Mouse (Mus musculus): ENCODE measurements around the gene Slc16a4. TPM values are rescaled to one million over a fixed set of nuclear protein-coding genes. Genes with fewer than 3 reads are reported as not detected.

The Slc16a4 gene
- under 1 TPM in 2 of 4 experiments, not detected in 2; 0.19 to 0.31 TPM for total RNA-seq (2022)

DNA sequence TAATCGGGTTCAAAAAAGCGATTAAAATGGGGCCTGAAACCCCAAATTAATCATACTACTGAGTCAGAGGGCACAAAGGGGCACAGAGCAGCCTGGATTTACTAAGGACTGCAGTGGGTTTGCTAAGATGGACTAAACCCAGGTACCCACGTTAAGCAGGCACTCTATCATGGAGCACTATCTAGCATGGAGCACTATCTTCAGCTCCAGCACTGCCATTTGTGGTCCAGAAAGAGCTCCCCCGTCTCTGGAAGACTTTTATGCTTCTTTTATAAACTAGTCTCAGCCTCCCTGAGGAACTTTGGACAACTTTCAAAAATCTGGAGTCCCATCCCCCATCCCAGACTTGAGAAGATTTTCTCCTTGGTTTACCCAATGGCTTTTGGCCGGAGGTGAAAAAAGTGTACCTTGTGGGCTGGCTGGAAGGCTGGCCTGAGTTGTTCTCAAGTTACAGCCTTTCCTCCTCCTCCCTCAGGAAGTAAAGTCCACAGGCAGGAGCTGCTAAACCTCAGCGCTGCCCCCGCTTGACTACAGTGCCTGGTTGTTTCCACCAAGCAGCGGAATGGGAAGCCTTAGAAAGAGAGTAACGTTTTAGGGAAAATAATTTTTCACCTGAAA lies at the start of gene Slc16a4:
Gene Slc16a4 (plus strand): TSS at position 467 of the 618 bp plus-strand sequence.
- no peak for DNase-seq (ENCODE audit: low spot score in 2 of 2)

DNA sequence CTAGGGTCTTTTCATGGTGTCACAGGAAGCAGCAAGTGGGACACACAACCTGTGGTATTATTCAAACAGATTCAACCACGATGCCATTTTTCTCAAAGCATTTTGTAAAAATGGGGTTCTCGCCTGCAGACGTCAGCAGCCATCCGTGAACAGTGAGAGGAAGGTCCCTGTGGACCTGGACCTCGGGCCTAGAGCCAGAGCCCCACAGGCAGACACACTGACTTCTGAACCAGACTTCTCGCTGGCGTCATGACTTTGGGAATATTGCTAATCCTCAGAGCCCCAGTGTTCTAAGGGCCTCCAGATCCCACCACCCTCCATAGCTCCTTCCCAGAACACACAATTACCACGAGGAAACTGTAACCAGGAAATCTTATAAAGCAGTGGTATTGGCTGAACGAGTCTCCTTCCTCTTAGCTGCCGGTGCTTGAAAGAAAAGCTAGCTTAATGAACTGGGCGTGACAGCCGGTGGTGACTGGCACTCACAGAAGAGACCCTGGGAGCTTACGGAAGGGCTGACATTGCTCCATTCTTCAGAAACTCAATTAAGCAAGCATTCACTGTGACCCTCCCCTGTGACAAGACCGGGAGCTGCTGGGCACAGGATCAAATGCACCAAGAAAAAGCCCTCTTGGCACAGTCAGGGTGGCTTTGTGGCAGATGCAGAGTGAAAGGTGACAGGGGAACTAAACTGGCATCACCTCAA lies 49.5 kb upstream of the Slc16a4 start:
- DNase-seq (ENCODE audit: low spot score in 2 of 2) = no peak

DNA sequence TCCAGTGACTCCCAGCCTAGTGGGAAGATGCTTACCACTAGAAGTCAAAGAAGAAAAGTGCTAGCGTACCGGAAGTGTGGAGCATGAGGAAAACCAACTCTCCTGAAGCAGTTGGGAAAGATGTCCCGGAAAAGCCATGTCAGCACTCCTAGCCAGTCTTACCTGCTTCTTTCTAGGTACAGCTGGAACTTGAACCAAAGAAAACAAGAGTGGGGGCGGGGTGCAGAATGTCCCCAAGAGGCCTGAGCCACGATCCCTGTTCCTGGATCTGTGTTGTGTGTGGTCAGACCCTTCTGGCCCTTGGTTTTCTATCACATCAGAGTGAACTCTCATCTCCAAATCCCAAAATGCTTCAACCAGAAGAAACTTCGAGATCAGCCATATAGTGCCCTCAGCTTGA lies 44.2 kb upstream of the Slc16a4 start:
- DNase-seq (ENCODE audit: low spot score in 2 of 2) = no peak

DNA sequence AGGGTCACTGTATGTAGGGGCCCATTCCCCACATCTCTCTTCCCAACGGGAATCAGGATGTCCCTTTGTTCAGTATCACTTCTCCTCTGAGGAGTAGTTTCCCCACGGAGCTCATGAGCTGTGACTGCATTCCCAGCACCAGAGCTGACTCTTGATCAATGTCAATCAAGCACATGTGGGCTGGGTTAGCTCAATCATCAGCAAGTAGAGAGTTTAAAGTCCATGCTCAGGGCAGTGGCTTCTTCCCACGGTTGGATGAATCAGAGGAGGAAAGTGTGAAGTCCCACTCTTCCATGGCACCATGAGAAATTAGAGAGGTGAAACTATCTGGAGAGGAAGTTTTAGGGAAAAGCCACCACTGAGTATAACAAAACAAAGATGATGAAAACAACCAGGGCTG lies 42.0 kb upstream of the Slc16a4 start:
- no peak for DNase-seq (ENCODE audit: low spot score in 2 of 2)

DNA sequence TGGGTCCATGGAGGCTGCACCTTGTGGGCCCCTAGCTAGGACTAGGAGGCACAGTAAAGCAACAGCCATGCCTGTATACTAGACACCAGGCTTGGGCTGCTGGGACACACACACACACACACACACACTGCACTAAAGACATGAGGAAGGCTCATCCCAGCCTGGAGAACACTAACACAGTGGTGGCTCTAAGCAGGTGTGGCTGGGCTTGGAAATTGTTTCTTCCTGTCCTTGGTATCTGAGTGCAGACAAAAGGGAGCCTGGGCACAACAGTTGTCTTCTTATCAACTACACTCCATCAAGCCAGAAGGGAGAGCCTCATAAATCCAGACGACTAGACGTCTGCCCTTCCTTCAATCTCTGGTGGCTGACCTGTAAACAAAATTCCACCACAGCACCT lies 40.7 kb upstream of the Slc16a4 start:
- DNase-seq (ENCODE audit: low spot score in 2 of 2) = no peak

DNA sequence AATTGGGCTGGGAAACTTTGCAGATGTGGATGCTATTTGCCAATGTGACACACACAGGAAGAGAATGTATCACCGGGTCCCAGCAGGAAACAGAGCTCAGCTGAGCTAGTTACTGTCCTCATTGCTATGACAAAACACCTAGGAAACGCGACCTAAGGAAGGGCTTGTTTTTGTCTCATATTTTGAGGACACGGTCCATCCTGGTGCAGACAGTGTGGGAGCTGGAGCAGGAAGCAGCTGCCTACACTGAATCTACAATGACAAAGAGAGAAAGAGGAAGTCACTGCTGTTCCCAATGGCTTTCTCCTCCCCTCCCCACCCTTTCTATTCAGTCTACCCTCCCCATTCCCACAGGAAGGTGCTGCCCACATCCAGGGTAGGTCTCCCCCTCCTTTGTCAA lies 39.0 kb upstream of the Slc16a4 start:
- no peak for DNase-seq (ENCODE audit: low spot score in 2 of 2)

DNA sequence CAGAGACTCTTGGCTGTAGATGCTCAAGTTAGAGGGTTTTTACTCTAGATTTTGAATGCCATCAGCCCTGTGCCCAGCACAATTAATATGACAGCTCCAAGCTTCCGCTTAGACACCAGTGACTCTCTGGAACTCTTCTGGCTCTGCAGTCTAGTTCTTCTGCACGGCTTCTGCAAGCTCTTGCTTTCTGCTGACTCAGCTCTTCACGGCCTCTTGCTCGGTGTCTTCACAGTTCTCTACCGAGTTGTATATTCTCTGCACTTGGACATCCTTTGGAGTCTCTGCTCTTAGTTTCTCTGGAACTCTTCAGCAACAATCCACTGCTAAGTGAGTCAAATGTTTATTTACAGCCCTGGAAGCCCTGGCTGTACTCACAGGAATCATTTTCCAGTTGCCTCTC lies 37.1 kb upstream of the Slc16a4 start:
- no peak for DNase-seq (ENCODE audit: low spot score in 2 of 2)

DNA sequence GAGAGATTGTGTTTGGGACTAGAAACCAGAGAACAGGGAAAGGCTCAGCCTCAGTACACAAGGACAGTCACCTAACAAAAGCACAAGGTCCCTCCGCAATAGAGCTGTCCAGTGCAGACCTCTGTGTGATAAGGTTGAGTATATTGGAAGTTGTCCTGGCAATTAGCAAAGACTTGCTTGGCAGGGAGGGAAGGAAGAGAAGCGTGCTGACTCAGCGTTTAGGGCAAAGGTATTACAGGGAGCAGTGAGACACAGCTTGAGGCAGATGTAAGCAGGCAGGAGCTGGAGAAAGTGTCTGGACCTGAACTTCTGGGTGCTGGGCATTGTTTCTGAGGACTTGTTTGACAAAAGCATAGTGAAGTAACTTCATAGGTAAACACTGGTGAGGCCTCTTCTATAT lies 35.0 kb upstream of the Slc16a4 start:
- no peak for DNase-seq (ENCODE audit: low spot score in 2 of 2)

DNA sequence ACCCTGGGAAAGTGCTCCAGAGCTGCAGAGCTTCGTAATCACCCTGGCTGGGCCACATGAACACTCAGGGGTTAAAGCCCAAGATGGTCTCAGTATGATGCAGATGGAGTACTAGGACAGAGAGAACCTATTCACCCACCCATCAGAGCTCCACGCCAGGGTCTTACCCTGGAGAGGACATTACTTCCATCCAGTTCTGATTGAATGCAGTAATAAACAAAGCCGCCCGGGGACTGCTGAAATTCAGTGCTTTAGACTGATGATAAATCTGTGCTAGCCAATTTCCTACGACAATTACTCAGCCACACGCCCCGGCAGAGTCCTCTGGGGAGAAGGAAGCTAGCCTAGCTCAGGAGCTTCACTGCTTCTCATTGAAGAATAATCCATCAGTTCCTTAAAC lies 34.3 kb upstream of the Slc16a4 start:
- DNase-seq (ENCODE audit: low spot score in 2 of 2) = peak in 1 of 2 experiments; percentile 15

DNA sequence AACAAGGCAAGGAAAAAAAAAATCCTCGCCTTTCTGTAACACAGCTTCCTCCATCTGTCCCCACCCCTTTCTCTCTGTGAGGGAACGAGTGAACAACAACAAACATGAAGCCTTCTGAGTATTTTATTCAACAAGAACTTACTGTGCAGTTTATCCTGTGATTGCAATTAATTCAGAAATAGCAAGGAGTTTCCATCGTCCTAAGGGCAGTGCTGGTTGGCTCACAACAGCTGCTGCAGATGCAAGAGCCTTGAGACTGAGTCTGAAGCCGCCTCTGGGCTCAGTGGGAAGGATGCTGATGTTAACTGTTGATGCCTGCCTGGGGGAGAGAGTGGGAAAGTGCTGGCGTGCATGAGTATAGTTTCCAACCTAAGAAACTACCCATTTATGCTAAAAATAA lies 33.1 kb upstream of the Slc16a4 start:
- DNase-seq (ENCODE audit: low spot score in 2 of 2) = no peak

DNA sequence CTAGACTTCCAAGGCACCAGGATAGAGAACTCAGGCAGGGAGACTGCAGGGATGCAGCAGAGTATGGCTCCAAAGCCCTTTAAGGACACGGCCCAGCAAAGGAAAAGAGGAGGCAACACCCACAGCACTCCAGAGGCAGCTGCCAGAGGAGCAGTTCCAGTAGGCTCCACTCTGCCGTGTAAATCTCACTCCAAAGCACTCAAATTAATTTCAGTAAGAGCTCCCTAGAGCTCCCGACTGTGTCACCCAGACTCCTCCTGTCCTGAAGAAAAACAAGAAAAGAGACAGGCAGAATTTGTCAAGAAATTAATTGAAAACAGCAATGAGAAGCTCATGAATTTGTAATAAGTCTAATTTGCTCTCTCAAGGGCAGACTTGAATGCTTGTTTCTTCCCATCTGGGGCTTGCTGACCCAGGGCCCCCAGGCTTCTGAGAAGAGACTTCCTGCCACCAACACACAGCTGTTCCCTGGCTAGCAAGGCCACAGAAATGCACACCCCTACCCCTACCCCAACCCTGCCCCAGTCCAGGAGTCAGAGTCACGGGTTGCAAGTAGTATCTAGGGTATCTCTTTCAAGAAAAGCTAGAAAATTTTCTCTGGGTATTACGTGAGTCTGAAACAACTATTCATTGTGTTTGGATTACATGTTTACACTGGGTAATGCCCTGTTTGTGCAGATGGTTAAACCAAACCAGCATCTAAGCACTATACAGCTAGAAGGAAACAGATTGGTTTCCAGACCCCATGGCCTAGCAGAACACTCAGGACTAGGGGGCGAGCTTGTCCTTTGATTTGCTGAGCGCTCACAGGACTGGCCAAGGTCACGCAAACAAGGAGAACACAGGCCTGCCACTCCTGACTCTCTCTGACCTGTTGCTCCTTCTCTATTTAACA lies 29.8 kb upstream of the Slc16a4 start:
- DNase-seq (ENCODE audit: low spot score in 2 of 2) = peak in 1 of 2 experiments; percentile 33

DNA sequence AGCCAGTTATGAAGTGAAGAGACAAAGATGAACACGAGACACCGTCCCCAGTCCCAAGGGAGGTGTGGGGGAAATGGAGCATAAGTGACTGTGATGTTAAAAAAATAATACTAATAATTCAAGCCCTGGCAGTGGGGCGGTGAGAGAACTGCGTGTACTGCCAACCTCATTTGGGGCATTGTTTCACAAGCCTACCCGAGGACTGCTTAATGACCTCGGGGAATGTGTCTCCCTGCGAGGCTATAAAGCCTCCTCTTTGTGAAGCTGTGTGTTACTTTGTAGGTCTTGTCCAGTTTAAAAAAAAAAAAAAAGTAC lies 29.2 kb upstream of the Slc16a4 start:
- DNase-seq (ENCODE audit: low spot score in 2 of 2) = peak in 1 of 2 experiments; percentile 29

DNA sequence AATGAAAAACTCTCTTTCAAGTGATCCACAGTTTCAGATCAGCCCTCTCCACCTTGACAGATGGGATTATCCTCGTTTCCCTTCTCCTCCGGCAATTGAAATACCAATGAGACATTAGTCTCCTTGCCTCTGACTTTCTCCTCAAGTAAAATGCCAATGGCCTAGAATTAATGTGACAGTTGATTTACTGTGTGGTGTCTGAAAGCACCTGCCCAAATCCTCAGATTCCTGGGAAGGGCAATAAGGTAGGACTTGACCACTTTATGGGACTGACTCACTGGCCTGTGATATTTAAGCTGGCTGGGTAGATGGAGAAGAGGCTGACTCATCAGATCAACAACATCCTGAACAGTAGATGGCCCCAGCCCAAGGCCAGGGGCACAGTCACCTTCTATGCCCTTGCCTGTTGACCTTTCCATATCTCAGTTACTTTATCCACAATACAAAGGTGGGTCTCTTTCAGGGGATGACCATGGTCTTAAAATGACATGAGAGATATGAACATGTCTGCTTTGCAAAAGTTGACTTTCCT lies 24.1 kb upstream of the Slc16a4 start:
- DNase-seq (ENCODE audit: low spot score in 2 of 2) = no peak

DNA sequence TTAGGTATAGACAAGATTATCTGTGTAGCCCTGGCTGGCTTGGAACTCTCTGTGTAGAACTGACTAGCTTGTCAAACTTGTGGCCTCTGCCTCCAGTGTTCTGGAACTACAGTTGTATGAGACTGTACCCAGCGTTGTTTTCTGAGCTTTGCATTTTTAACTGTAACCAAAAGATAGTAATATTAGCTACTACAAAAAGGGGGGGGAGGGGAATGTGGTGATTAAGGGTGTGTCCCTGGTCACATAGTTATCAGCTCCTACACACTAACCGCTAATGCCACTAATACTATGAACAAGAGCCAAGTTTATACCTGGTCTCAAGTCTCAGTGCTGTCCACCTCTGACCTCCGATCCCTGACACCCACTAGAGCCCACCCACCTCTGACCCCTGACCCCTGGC lies 18.6 kb upstream of the Slc16a4 start:
- DNase-seq (ENCODE audit: low spot score in 2 of 2) = no peak

DNA sequence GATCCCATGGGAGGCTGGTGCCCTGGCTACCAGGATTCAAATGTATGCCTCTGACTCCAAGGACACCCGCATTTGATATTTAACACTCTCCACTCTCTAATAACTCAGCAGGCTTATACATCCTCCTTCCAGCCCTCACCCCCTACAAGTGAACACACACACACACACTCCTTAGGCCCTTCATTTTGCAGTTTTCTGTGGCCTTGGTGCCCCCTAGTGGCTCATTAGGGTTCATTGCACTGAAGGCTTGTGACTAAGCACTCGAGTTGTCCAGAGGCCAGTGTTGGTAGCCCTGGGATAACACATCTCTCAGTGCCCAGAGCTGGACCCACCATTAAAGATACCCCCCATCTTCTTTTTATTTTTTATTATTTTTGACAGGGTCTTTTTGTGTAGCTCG lies 17.2 kb upstream of the Slc16a4 start:
- DNase-seq (ENCODE audit: low spot score in 2 of 2) = peak; percentile 31 to 45

DNA sequence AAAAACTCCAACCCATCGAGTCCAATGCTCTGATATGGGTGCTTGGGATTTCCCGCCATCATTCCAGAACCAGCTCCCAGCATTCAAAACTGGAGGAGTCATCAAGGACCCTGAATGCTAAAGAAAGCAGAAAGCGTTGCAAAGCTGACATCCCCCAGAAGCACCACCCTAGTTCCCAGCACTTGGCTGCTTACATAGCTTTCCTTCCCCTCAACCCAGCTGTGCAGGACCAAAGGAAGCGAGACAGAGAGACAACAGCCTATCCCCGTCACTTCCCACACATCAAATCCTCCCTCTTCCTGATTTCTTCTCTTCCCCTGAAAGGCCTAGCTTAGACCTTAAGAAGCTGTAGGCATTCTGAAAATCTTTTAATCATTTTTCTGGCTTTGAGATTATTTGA lies 15.7 kb upstream of the Slc16a4 start:
- DNase-seq (ENCODE audit: low spot score in 2 of 2) = no peak

DNA sequence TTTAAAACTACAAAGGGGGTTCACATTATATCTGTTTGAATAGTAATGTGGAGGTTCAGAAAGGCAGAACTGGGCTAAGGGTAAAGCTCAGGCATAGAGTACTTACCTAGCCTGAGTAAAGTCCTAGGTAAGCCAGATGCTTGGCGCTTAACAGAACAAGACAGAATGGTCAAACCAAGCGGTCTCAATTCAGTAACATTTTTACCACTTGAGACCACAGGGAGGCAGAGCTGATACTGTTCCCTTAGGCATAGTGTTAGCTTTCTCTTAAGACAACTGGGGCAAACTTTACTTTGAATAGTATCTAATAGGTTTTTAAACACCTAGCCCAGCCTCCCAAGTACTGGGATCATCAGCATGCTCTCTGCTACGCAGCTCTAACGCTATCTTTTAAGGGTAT lies 15.0 kb upstream of the Slc16a4 start:
- no peak for DNase-seq (ENCODE audit: low spot score in 2 of 2)

DNA sequence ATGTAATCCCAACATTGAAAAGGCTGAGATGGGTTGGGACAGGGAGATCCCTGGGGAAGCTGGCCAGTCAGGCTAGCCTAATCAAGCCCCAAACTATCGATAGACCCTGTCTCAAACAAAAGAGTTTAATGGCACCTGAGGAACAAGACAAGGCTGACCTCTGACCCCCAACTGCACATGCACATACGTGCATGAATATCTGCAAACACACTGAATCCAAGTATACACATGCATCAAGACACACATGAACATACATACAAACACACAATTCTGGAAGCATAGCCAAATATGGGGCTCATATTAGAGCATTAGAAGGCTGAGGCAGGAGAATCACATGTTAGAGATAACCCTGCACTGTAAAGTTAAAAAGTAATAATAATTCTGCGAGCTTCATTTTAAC lies 14.4 kb upstream of the Slc16a4 start:
- DNase-seq (ENCODE audit: low spot score in 2 of 2) = no peak

DNA sequence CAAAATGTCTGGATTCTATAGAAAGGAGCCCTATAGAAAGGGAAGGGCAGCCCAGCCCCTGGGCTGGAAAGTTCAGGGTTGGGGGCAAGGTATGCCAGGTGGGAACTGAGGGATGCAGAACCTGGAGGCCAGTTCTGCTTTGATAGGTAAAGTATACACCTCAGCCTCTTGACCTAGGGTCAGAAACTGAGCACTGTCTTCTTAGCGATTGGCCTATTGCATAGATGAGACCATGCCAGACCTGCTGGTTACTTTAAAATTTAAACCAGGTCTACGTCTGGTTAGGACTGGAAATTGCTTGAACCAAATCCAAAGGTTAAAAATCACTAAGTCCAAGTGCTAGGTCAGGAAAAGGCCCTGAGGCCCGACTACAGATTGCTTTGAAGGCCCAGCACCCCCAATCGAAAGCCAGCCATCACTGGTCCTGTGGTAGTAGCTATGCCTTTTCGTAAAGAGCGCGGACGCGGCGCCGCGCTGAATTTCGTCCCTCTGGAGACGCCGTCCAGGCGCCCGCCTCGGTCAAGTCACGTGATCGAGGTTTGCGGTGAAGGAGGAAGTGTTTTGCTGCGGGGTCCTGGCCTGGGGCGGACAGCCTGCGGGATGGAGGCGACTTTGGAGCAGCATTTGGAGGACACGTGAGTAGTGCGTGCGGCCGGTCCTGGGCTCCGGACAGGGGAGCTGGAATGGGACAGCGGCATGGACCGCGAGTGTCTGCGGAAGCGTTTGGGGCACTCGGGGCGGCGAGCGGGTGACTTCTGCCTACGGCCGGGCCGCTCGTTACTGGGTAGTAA lies 12.4 kb upstream of the Slc16a4 start, which contains the start of gene Lamtor5:
Gene Lamtor5 (plus strand): TSS at position 380 of the 791 bp plus-strand sequence.
- peak; percentile 75 to 79 for DNase-seq (ENCODE audit: low spot score in 2 of 2)

DNA sequence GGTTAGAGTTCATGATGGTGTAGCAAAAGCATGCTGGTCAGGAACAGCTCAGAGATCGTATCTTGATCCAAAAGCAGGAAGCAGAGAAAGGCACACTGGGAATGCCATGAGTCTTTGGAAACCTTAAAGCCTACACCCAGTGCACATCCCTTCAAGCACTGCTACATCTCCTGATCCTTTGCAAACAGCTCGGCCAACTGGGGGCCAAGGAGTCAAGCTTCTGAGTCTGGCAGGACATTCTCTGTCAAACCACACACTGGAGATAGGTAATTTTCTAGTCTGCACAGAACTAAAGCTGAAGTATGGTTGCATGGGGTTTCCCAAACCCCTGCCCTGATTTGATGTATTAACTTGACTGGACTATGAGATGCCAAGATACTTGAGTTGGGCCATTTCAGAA lies 4.9 kb upstream of the Slc16a4 start:
- DNase-seq (ENCODE audit: low spot score in 2 of 2) = no peak

DNA sequence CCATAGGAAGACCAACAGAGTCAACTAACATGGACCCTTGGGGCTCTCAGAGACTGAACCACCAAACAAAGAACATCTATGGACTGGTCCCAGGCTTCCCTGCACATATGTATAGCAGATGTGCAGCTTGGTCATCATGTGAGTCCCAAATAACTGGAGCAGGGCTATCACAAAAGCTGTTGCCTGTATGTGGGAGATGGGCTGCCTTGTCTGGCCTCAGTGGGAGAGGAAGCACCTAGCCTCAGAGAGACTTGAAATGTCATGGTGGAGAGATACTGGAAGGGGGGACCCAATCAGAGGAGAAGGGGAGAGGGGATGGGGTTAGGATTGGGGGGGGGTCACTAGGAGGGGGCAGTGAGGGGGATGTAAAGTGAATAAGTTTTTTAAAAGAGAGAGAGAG lies 3.7 kb upstream of the Slc16a4 start:
- DNase-seq (ENCODE audit: low spot score in 2 of 2) = no peak
